Mouse (Mus musculus): ENCODE measurements around the gene Hoxd9.

GRCm38 (mm10) chr2:74735851-74736687, 38.5 kb downstream of the Hoxd9 start:
- no peak for TF ChIP-seq CTCF (IDR thresholded peaks at IDR 0.05; ENCODE audit: control insufficient read depth, insufficient read depth, insufficient read length)
- no peak for TF ChIP-seq MYOG (IDR thresholded peaks at IDR 0.05; ENCODE audit: control insufficient read depth, extremely low read depth, insufficient read length)
- TF ChIP-seq USF1 (IDR thresholded peaks at IDR 0.05; ENCODE audit: low read depth): no peak
- TF ChIP-seq CEBPB (IDR thresholded peaks at IDR 0.05; ENCODE audit: low read depth): no peak
- no peak for TF ChIP-seq MAX (IDR thresholded peaks at IDR 0.05)
- TF ChIP-seq MYOD1 (IDR thresholded peaks at IDR 0.05; ENCODE audit: control insufficient read depth, insufficient read length, low read depth): no peak

Measured in C2C12 (cell line).